Mouse (Mus musculus) kidney, postnatal 0 days (tissue): ENCODE measurements around the gene Prss54. TPM values are rescaled to one million over a fixed set of nuclear protein-coding genes. Genes with fewer than 3 reads are reported as not detected.

Source experiments
- ATAC-seq: fragments of 200-750 bp; cut with Nextera tagmentation; replicated peaks from 2 replicates; pipeline ENCODE4 v1.8.0; 2017; ENCODE audit warnings: low read depth, moderate number of reproducible peaks, moderate TSS enrichment, moderate library complexity; ENCODE audit not compliant: low FRiP score
- DNase-seq: peaks from one replicate; pipeline ENCODE4 v3.0.0-alpha.2; 2016; ENCODE audit warnings: low spot score
- H3K27ac ChIP-seq: fragments of 300-500 bp; sonication (generic); 2 replicates; pipeline ENCODE4 v1.5.1; 2014; ENCODE audit warnings: mild to moderate bottlenecking
- H3K27me3 ChIP-seq: fragments of 300-500 bp; sonication (generic); 2 replicates; pipeline ENCODE4 v1.6.1; 2014; ENCODE audit warnings: low read length, mixed read lengths; ENCODE audit not compliant: insufficient read depth
- H3K36me3 ChIP-seq: fragments of 300-500 bp; sonication (generic); 2 replicates; pipeline ENCODE4 v1.6.1; 2014; ENCODE audit warnings: low read length, mixed read lengths; ENCODE audit not compliant: insufficient read depth
- H3K4me1 ChIP-seq: fragments of 300-500 bp; sonication (generic); replicated peaks from 2 replicates; pipeline ENCODE4 v1.6.1; 2014; ENCODE audit warnings: antibody characterized with exemption, low read length, mixed read lengths; ENCODE audit not compliant: insufficient read depth
- H3K4me2 ChIP-seq: fragments of 300-500 bp; sonication (generic); 2 replicates; pipeline ENCODE4 v1.6.1; 2014; ENCODE audit warnings: mild to moderate bottlenecking, low read length, moderate library complexity, mixed read lengths
- H3K4me3 ChIP-seq: fragments of 300-500 bp; sonication (generic); replicated peaks from 2 replicates; pipeline ENCODE4 v1.5.1; 2014; ENCODE audit warnings: low read depth, low read length
- H3K9ac ChIP-seq: fragments of 300-500 bp; sonication (generic); 2 replicates; pipeline ENCODE4 v1.6.1; 2014; ENCODE audit warnings: low read depth, low read length
- H3K9me3 ChIP-seq: fragments of 300-500 bp; sonication (generic); replicated peaks from 2 replicates; pipeline ENCODE4 v1.6.1; 2016; ENCODE audit warnings: low read length, inconsistent platforms, mixed read lengths
- CTCF ChIP-seq: IDR thresholded peaks from 2 replicates; pipeline ENCODE4 v1.5.1; 2016; ENCODE audit warnings: antibody characterized with exemption, low read depth, mild to moderate bottlenecking, moderate library complexity
- WGBS: fragments of 180-500 bp; shearing (Covaris S2); extraction: QIAGEN DNeasy Blood & Tissue Kit; methylation state at CpG from one replicate; pipeline ENCODE4 v1.1.7; 2014; 5-methylcytosine and 5-hydroxymethylcytosine counted together
- polyA plus RNA-seq: library from polyadenylated mRNA; unstranded; fragments of >200 nt; fragmentation: Nextera tagmentation; extraction: Ambion mirVana; gene quantifications from 2 replicates; pipeline ENCODE4 v1.2.1, GENCODE M21; 2015

Prss54 gene
- polyA plus RNA-seq, 1 experiment from 2014 or later: not detected

GRCm38 (mm10) chr8:95566809-95567208 is 9.3 kb downstream of the Prss54 start:
- no peak overlapping the region for H3K9ac ChIP-seq
- H3K27ac ChIP-seq: no peak overlapping the region
- ATAC-seq (no peak), DNase-seq (no peak)
- H3K9me3 ChIP-seq: no peaks in the 10 kb centered on the region
- no peaks in the 10 kb centered on the region for H3K27me3 ChIP-seq
- 83% methylated on average over 6 of the region's 6 CpGs for WGBS
- no peaks in the 10 kb centered on the region for H3K36me3 ChIP-seq
- H3K4me3 ChIP-seq: no peak overlapping the region
- TF ChIP-seq CTCF: no peak
- no peak overlapping the region for H3K4me2 ChIP-seq
- H3K4me1 ChIP-seq: no peaks in the 10 kb centered on the region

- Histone ChIP-seq H3K27ac (no peak overlapping the region), H3K9me3 (no peaks in the 10 kb centered on the region), H3K4me2 (no peak overlapping the region), H3K9ac (no peak overlapping the region), H3K4me3 (no peak overlapping the region), H3K27me3 (no peaks in the 10 kb centered on the region), H3K36me3 (no peaks in the 10 kb centered on the region), H3K4me1 (no peaks in the 10 kb centered on the region)
- no peak for TF ChIP-seq CTCF
- ATAC-seq: no peak
- 69% methylated on average over 4 of the region's 4 CpGs for WGBS
- no peak for DNase-seq
These were observed 9.9 kb downstream of the Prss54 start for GRCm38 (mm10) chr8:95566217-95566616.

GRCm38 (mm10) chr8:95555963-95556362 is 20.2 kb downstream of the Prss54 start:
- no peak for TF ChIP-seq CTCF
- 95% methylated on average over 2 of the region's 2 CpGs for WGBS

GRCm38 (mm10) chr8:95551577-95551976 is 24.6 kb downstream of the Prss54 start:
- Histone ChIP-seq H3K4me3 (no peak overlapping the region), H3K9ac (no peak overlapping the region), H3K36me3 (no peaks in the 10 kb centered on the region), H3K4me1 (no peaks in the 10 kb centered on the region), H3K4me2 (no peak overlapping the region), H3K9me3 (no peaks in the 10 kb centered on the region), H3K27me3 (no peaks in the 10 kb centered on the region), H3K27ac (no peak overlapping the region)
- peak; percentile 43; the same call in 1 of the 2 replicates for ATAC-seq
- TF ChIP-seq CTCF: no peak
- no peak for DNase-seq
- WGBS: 62% methylated on average over 4 of the region's 4 CpGs

More at GRCm38 (mm10) chr8:95555963-95556362, 20.2 kb downstream of the Prss54 start:
- DNase-seq (no peak), ATAC-seq (no peak)
- H3K27me3 ChIP-seq: no peaks in the 10 kb centered on the region
- H3K27ac ChIP-seq: no peak overlapping the region
- H3K4me2 ChIP-seq: no peak overlapping the region
- H3K9ac ChIP-seq: no peak overlapping the region
- H3K9me3 ChIP-seq: no peaks in the 10 kb centered on the region
- H3K4me1 ChIP-seq: no peaks in the 10 kb centered on the region
- H3K4me3 ChIP-seq: no peak overlapping the region
- H3K36me3 ChIP-seq: no peaks in the 10 kb centered on the region

GRCm38 (mm10) chr8:95549871-95550829 is 26.0 kb downstream of the Prss54 start:
- DNase-seq (no peak), ATAC-seq (no peak)
- Histone ChIP-seq H3K4me2 (no peak overlapping the region), H3K27ac (no peak overlapping the region), H3K9ac (no peak overlapping the region), H3K27me3 (no peaks in the 10 kb centered on the region), H3K4me1 (no peaks in the 10 kb centered on the region), H3K36me3 (no peaks in the 10 kb centered on the region), H3K4me3 (no peak overlapping the region), H3K9me3 (no peaks in the 10 kb centered on the region)
- no peak for TF ChIP-seq CTCF
- 61% methylated on average over 16 of the region's 16 CpGs for WGBS

GRCm38 (mm10) chr8:95547931-95548330 is 28.2 kb downstream of the Prss54 start:
- Histone ChIP-seq H3K4me3 (no peak overlapping the region), H3K9ac (no peak overlapping the region), H3K27ac (no peak overlapping the region), H3K4me1 (no peaks in the 10 kb centered on the region), H3K4me2 (no peak overlapping the region), H3K27me3 (no peaks in the 10 kb centered on the region), H3K36me3 (no peaks in the 10 kb centered on the region), H3K9me3 (no peaks in the 10 kb centered on the region)
- no peak for TF ChIP-seq CTCF
- no peak for ATAC-seq
- no peak for DNase-seq
- WGBS: 55% methylated on average over 8 of the region's 8 CpGs
